ENCODE assay signal across 9 mouse cellular contexts in genomic region chr4:134250930-134251240, GRCm38 (mm10). TPM values are rescaled to one million over a fixed set of nuclear protein-coding genes. Genes with fewer than 3 reads are reported as not detected.
DNase-seq lines count a peak whose midpoint lies in the region; ATAC-seq and TF ChIP-seq lines count a peak whose summit lies in the region.
"Had no signal": no experiment of that assay in that cellular context is flagged by ENCODE, and none has a peak within 500 bp of the region (broad histone marks: within the 10 kb centered on the region; RNA-seq: fewer than 3 reads in every experiment).

No protein-coding gene starts in this region.

- no peak for ATAC-seq in embryonic facial prominence, embryonic 14.5 days (ENCODE audit: low read depth)
- no peak for ATAC-seq in hindbrain, embryonic 16.5 days
- ATAC-seq in midbrain, embryonic 16.5 days: no peak

- 10% methylated on average over 10 of the region's 10 CpGs for WGBS in embryonic facial prominence, embryonic 14.5 days
- WGBS in hindbrain, embryonic 16.5 days: 4% methylated on average over 10 of the region's 10 CpGs
- WGBS in midbrain, embryonic 16.5 days: 3% methylated on average over 10 of the region's 10 CpGs

- no peak for TF ChIP-seq CTCF in layer of hippocampus, adult 2 months (conservative IDR thresholded peaks at IDR 0.05)

- H3K27ac ChIP-seq in layer of hippocampus, adult 2 months: no peak overlapping the region
- no peak overlapping the region for H3K27ac ChIP-seq in embryonic facial prominence, embryonic 14.5 days (replicated peaks; ENCODE audit: low read depth, low read length)
- peak overlapping the region; percentile 82 for H3K27ac ChIP-seq in hindbrain, embryonic 16.5 days (ENCODE audit: low read depth, low read length)
- peak overlapping the region; percentile 81 for H3K27ac ChIP-seq in midbrain, embryonic 16.5 days (ENCODE audit: low read length)

- H3K4me1 ChIP-seq in embryonic facial prominence, embryonic 14.5 days (ENCODE audit: control insufficient read depth, insufficient read depth, low read length): peaks cover 34% of the 10 kb centered on the region
- peaks cover 31% of the 10 kb centered on the region for H3K4me1 ChIP-seq in hindbrain, embryonic 16.5 days (ENCODE audit: control insufficient read depth, insufficient read depth, low read depth, low read length)
- peaks cover 21% of the 10 kb centered on the region; the same call in 1 of the 2 replicates for H3K4me1 ChIP-seq in midbrain, embryonic 16.5 days (ENCODE audit: control insufficient read depth, insufficient read depth, low read length)

- no peaks in the 10 kb centered on the region for H3K9me3 ChIP-seq in embryonic facial prominence, embryonic 14.5 days (ENCODE audit: control insufficient read depth, low read length)
- H3K9me3 ChIP-seq in hindbrain, embryonic 16.5 days (ENCODE audit: control insufficient read depth, low read length): no peaks in the 10 kb centered on the region
- H3K9me3 ChIP-seq in midbrain, embryonic 16.5 days (replicated peaks; ENCODE audit: control insufficient read depth, low read length, poor library complexity, severe bottlenecking): no peaks in the 10 kb centered on the region

- peak overlapping the region; percentile 54 for H3K4me3 ChIP-seq in layer of hippocampus, adult 2 months
- H3K4me3 ChIP-seq in embryonic facial prominence, embryonic 14.5 days (ENCODE audit: low read depth, low read length): peak overlapping the region; percentile 54
- peak overlapping the region; percentile 62 for H3K4me3 ChIP-seq in hindbrain, embryonic 16.5 days (ENCODE audit: low read length)
- H3K4me3 ChIP-seq in midbrain, embryonic 16.5 days (ENCODE audit: low read depth, low read length): peak overlapping the region; percentile 59

- H3K36me3 ChIP-seq in embryonic facial prominence, embryonic 14.5 days (ENCODE audit: control insufficient read depth, insufficient read depth, low read length): no peaks in the 10 kb centered on the region
- no peaks in the 10 kb centered on the region for H3K36me3 ChIP-seq in hindbrain, embryonic 16.5 days (ENCODE audit: control insufficient read depth, insufficient read depth, low read length)
- H3K36me3 ChIP-seq in midbrain, embryonic 16.5 days (ENCODE audit: control insufficient read depth, insufficient read depth, low read length): no peaks in the 10 kb centered on the region

- H3K9ac ChIP-seq in embryonic facial prominence, embryonic 14.5 days (ENCODE audit: low read depth, low read length): peak overlapping the region; percentile 65; the same call in 1 of the 2 replicates
- H3K9ac ChIP-seq in hindbrain, embryonic 16.5 days (ENCODE audit: low read depth, low read length): peak overlapping the region; percentile 84
- peak overlapping the region; percentile 75 for H3K9ac ChIP-seq in midbrain, embryonic 16.5 days (ENCODE audit: low read depth, low read length)

- peak overlapping the region; percentile 93 for H3K4me2 ChIP-seq in embryonic facial prominence, embryonic 14.5 days (ENCODE audit: low read depth, low read length)
- peak overlapping the region; percentile 84 for H3K4me2 ChIP-seq in hindbrain, embryonic 16.5 days (ENCODE audit: low read length)
- peak overlapping the region; percentile 77 for H3K4me2 ChIP-seq in midbrain, embryonic 16.5 days (ENCODE audit: low read length)

- no peak for DNase-seq in layer of hippocampus, adult 2 months (ENCODE audit: low spot score in 2 of 2)
- DNase-seq in layer of hippocampus, adult 9-10 months (ENCODE audit: low spot score): no peak
- no peak for DNase-seq in embryonic facial prominence, embryonic 14.5 days (ENCODE audit: low spot score)
- no peak for DNase-seq in urinary bladder, postnatal 4 days (ENCODE audit: low spot score in 2 of 2)
- no peak for DNase-seq in spleen, postnatal 14 days (ENCODE audit: low spot score in 2 of 2)
- DNase-seq in adrenal gland, adult 8-10 months: no peak

- H3K27me3 ChIP-seq in embryonic facial prominence, embryonic 14.5 days (replicated peaks; ENCODE audit: control insufficient read depth, insufficient read depth, low read length): peaks cover 91% of the 10 kb centered on the region
- H3K27me3 ChIP-seq in hindbrain, embryonic 16.5 days (replicated peaks; ENCODE audit: control insufficient read depth, insufficient read depth, low read length): peaks cover 27% of the 10 kb centered on the region
- peaks cover 49% of the 10 kb centered on the region for H3K27me3 ChIP-seq in midbrain, embryonic 16.5 days (ENCODE audit: control insufficient read depth, insufficient read depth, low read depth, low read length)

RNA-seq across cellular contexts. Expression of gene Grrp1, which starts 3.0 kb away (rescaled TPM):
- total RNA-seq in layer of hippocampus, adult 2 months (2021): 1 to 10 TPM; 2.7 to 4.0 TPM
- polyA plus RNA-seq in embryonic facial prominence, embryonic 14.5 days (2014; fragmentation: Nextera tagmentation; extraction: Ambion mirVana): 6.8 and 7.4 TPM in 2 replicates
- polyA plus RNA-seq in hindbrain, embryonic 16.5 days (2015; fragmentation: Nextera tagmentation; extraction: Ambion mirVana): 15.7 and 16.9 TPM in 2 replicates
- polyA plus RNA-seq in midbrain, embryonic 16.5 days (2015; fragmentation: Nextera tagmentation; extraction: Ambion mirVana): 12.9 and 16.2 TPM in 2 replicates
- total RNA-seq in adrenal gland, adult 8-10 months (2022): 10 to 100 TPM in 2 of 4 experiments, 1 to 10 TPM in 2; 9.5 to 12.5 (median 10.1) TPM

RNA-seq across cellular contexts. Expression of gene Gm30191, which starts 4.2 kb away (rescaled TPM):
- total RNA-seq in layer of hippocampus, adult 2 months (2021): not detected
- 0.28 TPM in 1 of 2 replicates, not detected in the other for polyA plus RNA-seq in embryonic facial prominence, embryonic 14.5 days (2014; fragmentation: Nextera tagmentation; extraction: Ambion mirVana)
- polyA plus RNA-seq in hindbrain, embryonic 16.5 days (2015; fragmentation: Nextera tagmentation; extraction: Ambion mirVana): 0.94 and 1.1 TPM in 2 replicates
- not detected in 2 replicates for polyA plus RNA-seq in midbrain, embryonic 16.5 days (2015; fragmentation: Nextera tagmentation; extraction: Ambion mirVana)
- total RNA-seq in adrenal gland, adult 8-10 months (2022): not detected
- total RNA-seq: gastrocnemius, postnatal 10 days had no signal

RNA-seq across cellular contexts. Expression of gene Zfp593, which starts 5.5 kb away (rescaled TPM):
- 10 to 100 TPM in 1 of 2 experiments, 1 to 10 TPM in 1; 9.0 to 10.0 TPM for total RNA-seq in layer of hippocampus, adult 2 months (2021)
- 13.7 and 15.7 TPM in 2 replicates for polyA plus RNA-seq in embryonic facial prominence, embryonic 14.5 days (2014; fragmentation: Nextera tagmentation; extraction: Ambion mirVana)
- 13.3 and 14.7 TPM in 2 replicates for polyA plus RNA-seq in hindbrain, embryonic 16.5 days (2015; fragmentation: Nextera tagmentation; extraction: Ambion mirVana)
- 12.4 and 13.4 TPM in 2 replicates for polyA plus RNA-seq in midbrain, embryonic 16.5 days (2015; fragmentation: Nextera tagmentation; extraction: Ambion mirVana)
- 10 to 100 TPM; 10.4 to 11.6 (median 11.6) TPM for total RNA-seq in adrenal gland, adult 8-10 months (2022)

RNA-seq across cellular contexts. Expression of gene E130218I03Rik, which starts 7.4 kb away (rescaled TPM):
- total RNA-seq in layer of hippocampus, adult 2 months (2021): not detected
- 0.29 and 0.67 TPM in 2 replicates for polyA plus RNA-seq in embryonic facial prominence, embryonic 14.5 days (2014; fragmentation: Nextera tagmentation; extraction: Ambion mirVana)
- 0.50 and 0.60 TPM in 2 replicates for polyA plus RNA-seq in hindbrain, embryonic 16.5 days (2015; fragmentation: Nextera tagmentation; extraction: Ambion mirVana)
- polyA plus RNA-seq in midbrain, embryonic 16.5 days (2015; fragmentation: Nextera tagmentation; extraction: Ambion mirVana): 0.24 and 0.51 TPM in 2 replicates
- total RNA-seq in adrenal gland, adult 8-10 months (2022): not detected
- total RNA-seq: gastrocnemius, postnatal 10 days had no signal

RNA-seq across cellular contexts. Expression of gene Cnksr1, which starts 12.7 kb away (rescaled TPM):
- total RNA-seq in layer of hippocampus, adult 2 months (2021): under 1 TPM; 0.38 to 0.66 TPM
- polyA plus RNA-seq in embryonic facial prominence, embryonic 14.5 days (2014; fragmentation: Nextera tagmentation; extraction: Ambion mirVana): 2.4 and 2.6 TPM in 2 replicates
- 0.10 and 0.21 TPM in 2 replicates for polyA plus RNA-seq in hindbrain, embryonic 16.5 days (2015; fragmentation: Nextera tagmentation; extraction: Ambion mirVana)
- 0.11 and 0.13 TPM in 2 replicates for polyA plus RNA-seq in midbrain, embryonic 16.5 days (2015; fragmentation: Nextera tagmentation; extraction: Ambion mirVana)
- under 1 TPM; 0.17 to 0.65 (median 0.46) TPM for total RNA-seq in adrenal gland, adult 8-10 months (2022)

Comparison
In these comparisons a context has a peak if more than half of its experiments do, and no peak if none do; other contexts are left out.
1. H3K27ac ChIP-seq: peak in hindbrain, embryonic 16.5 days (single experiment) and midbrain, embryonic 16.5 days (single experiment); none in layer of hippocampus, adult 2 months (single experiment) and embryonic facial prominence, embryonic 14.5 days (single experiment).
2. Peak in every context shown above with its lines, with median percentiles within 50 percentile points of each other: H3K4me3 ChIP-seq, H3K4me2 ChIP-seq and H3K9ac ChIP-seq.